Mouse (Mus musculus): ENCODE measurements around the gene Rsu1. TPM values are rescaled to one million over a fixed set of nuclear protein-coding genes. Genes with fewer than 3 reads are reported as not detected.
"Not testable (repeated sequence)": the region's sequence is repeated elsewhere in the genome, so short reads cannot be mapped to it uniquely, and the experiment has no call there.

Gene Rsu1
- total RNA-seq, 2 experiments from 2014 or later = 29.8 to 33.3 TPM

DNA sequence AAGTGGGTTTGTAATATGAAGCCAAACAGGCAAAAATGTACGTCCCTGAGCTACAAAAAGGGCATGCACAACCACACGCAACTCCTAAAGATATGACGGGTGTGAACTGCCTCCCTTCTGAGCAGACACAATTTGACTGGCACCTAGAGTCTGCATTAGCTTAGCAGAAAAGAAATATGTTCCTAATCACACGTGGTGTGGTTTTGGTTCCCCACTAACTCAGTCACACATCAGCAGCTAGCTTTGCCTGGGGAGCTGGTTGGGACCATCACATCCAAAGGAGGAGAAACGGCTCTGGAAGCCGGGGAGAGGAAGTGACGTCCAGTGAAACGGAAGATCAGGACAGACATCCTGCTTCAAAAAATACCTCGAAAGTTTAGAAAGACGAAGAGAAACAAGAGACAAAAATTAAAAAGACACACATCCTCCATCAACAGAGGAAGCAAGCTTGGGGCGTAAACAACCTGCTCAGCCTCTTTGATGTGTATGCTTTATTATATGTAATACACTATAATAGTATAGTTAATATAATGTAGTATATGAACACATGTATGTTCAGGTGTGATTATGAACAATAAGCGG, 37.9 kb downstream of the Rsu1 start:
- intact Hi-C loops (cut with DNase I) = no loop called here
- no peak for DNase-seq (ENCODE audit: low spot score in 2 of 2)

DNA sequence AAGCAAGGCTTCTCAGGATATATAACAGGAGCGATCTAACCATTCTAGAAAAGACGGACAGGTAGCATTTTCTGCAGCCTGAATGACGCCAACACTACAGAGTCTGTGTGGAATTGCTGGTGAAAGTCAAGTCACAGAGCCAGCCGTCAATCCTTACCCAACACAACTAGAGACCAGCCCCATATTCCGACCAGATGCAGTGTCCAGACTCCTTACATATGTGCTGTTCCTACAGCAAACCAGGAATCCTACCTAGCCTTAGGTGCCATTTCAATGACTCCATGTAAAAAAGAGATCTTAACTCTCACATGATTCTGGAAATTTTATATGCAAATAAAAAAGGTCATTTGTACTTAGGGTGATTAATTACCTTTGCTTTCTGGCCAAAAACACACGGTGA, 38.9 kb downstream of the Rsu1 start:
- intact Hi-C loops (cut with DNase I) = no loop called here
- DNase-seq (ENCODE audit: low spot score in 2 of 2) = no peak

DNA sequence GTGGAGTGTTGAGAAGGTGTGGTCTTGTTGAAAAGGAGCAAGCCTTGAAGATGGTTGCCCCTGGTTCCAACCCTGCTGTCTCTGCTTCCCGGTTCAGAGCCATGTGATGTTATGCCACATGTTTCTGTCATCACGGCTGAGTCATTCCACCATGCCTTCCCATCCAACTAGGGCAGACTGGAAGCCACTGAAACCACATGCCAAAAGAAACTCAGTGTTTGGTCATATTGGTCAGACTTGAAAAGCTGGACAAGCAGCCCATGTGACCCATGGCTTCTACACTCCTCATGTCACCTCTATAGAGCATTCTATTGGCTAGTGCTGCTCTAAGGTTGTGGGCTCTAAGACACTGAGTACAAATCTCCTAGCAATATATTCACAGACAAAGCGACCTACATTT, 41.5 kb downstream of the Rsu1 start:
- no peak for DNase-seq (ENCODE audit: low spot score in 2 of 2)
- intact Hi-C loops (cut with DNase I) = no loop called here

DNA sequence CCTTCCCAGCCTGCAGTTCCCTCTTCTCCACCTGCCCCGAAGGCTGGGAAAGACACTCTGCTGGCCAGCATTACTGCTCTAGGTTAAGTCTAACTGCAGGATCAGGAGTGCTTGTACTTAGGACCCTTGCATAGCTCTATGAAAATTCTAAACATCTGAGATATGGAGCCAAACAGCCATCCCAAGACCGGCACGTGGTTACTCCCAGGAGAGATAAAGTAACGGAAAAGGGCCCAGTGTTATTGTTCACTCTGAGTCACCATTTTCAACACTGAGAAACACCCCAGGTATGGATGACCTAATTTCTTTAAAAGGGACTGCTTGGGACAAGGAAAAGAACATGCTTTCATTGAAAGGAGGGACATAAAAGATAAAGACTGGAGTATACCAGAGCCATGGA, 45.2 kb downstream of the Rsu1 start:
- DNase-seq (ENCODE audit: low spot score in 2 of 2) = no peak
- intact Hi-C loops (cut with DNase I) = no loop called here

DNA sequence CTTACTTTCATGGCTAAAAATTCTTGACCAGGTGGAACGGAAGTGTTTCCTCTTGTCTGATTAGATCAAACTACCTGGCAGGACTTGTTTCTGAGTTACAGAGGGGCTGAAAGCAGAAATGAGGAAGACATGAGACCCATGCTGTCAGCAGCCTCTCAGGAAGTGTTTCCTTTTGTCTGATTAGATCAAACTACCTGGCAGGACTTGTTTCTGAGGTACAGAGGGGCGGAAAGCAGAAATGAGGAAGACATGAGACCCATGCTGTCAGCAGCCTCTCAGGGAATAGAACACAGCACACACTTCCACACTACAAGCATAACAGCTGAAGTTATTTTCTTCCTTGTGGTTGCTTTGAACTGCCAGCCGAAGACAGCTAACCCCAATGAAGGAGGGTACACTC, 46.7 kb downstream of the Rsu1 start:
- intact Hi-C loops (cut with DNase I) = no loop called here
- DNase-seq (ENCODE audit: low spot score in 2 of 2) = no peak

DNA sequence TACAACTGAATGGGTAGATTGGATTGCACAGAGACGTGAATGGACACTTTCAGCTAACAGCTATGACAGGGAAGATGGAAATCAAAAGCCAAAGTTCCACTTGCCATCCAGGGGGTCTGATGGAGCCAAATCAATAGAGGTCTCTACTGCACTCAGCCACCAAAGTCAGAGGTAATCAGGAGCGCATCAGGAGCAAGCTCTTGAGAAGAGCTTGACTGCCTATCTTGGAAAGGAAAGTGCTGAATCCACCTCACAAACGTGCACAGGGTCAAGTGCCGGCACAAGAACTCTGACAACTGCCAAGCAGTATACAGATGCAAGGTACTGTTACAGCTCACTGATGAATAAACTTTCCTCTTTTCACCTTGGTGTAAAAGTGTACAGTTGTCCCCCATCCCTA, 47.8 kb downstream of the Rsu1 start:
- intact Hi-C loops (cut with DNase I) = no loop called here
- no peak for DNase-seq (ENCODE audit: low spot score in 2 of 2)

DNA sequence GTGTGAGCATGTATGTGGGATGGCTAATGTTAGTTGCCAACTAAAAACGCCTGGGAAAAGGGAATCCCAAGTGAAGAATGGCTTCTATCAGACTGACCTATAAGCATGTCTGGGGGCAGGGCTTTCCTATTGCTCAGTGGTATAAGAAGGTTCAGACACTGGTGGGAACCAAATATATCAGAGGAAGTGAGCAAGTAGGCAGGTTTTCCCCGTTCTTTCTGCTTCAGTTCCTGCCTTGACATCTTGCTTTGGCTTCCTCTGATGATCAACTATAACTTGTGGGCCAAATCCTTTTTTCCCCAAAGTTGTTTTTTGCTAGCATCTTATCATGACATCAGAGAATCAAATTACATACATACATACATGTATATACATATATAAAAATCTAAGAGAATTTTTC, 51.1 kb downstream of the Rsu1 start:
- no peak for DNase-seq (ENCODE audit: low spot score in 2 of 2)
- intact Hi-C loops (cut with DNase I) = no loop called here

DNA sequence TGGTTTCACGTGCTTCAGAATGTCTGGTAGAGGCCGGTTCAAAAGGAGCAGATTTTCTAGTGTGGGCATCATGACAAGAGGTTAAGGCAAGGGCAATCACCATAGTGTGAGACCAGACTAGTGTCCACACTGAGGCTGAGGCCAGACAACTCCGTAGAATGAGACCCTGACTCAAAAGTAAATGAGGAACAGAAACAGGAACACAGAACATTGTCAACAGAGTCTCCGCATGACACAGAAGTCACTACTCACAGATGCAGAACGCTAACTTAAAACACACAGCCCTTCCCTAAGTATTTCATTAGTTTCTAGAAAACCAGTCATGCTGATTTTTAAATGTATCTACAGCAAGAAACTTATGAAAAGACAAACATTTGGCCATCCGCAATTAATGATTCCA, 53.1 kb downstream of the Rsu1 start:
- no peak for DNase-seq (ENCODE audit: low spot score in 2 of 2)

DNA sequence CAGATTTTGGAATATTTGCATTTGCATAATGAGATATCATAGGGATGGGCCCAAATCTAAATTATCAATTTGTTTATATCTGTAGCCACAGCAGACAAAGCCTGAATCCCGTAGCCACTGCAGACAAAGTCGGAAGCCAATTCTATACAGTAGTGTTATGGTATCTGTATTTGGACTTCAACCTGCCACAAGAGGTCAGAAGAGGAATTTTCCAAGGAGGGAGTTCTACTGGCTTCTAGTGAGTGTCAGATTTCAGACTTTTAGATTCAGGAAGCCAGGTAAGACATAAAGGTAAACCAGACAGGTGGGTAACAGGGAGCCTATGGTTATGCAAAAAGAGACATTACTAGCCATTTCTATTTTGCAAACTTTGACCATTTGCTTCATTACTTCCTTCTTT, 64.4 kb downstream of the Rsu1 start:
- intact Hi-C loops (cut with DNase I) = no loop called here
- no peak for DNase-seq (ENCODE audit: low spot score in 2 of 2)

More for the DNA sequence above, 53.1 kb downstream of the Rsu1 start:
- intact Hi-C loops (cut with DNase I) = no loop called here

DNA sequence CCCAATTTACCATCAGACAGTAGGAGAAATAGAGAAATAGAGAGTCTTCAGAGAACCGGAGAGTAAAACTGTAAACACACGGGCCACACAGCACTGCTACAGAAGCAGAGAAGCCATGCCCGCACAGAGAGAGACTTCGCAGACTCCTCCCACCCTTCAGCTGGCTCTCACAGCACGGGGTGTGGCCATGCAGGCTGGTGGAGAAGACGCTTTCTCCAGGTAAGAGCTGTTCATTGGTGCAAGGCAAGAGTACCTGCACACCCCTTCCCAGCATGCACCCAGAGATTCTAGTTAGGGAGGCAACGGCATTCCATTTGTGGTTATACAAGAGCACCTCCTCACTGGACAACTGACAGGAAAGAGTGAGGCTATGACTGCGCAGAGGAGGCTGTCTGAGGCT, 64.8 kb downstream of the Rsu1 start:
- intact Hi-C loops (cut with DNase I) = no loop called here
- DNase-seq (ENCODE audit: low spot score in 2 of 2) = no peak

DNA sequence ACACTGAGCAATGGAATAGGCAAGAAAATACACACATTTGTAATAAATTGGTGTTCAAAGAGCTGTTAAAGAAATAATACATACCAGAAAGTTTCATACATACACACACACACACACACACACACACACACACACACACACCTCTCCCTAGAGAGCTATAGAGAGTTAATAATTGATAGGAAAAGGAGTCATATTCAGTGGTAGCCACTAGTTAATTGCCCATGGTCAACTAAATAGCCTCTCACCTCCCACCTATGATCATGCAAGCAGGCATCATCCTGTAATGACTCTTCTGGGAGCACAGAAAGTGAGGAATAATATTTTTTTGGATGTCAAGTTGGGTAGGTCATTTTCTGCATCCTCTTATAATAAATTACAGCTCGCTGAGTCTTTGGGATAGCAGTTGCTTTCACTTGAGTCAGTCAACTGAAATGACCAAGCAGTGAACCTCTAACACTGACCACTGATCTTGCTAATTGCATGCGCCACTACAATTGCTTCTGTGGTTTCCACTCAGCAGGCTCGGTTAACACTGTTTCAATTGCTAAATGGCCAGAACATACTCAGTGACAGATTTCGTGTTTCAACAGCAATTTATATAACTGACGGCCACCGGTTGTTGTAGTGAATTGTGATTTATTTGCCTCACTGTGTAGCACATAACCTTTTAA, 68.3 kb downstream of the Rsu1 start:
- intact Hi-C loops (cut with DNase I) = no loop called here
- no peak for DNase-seq (ENCODE audit: low spot score in 2 of 2)

DNA sequence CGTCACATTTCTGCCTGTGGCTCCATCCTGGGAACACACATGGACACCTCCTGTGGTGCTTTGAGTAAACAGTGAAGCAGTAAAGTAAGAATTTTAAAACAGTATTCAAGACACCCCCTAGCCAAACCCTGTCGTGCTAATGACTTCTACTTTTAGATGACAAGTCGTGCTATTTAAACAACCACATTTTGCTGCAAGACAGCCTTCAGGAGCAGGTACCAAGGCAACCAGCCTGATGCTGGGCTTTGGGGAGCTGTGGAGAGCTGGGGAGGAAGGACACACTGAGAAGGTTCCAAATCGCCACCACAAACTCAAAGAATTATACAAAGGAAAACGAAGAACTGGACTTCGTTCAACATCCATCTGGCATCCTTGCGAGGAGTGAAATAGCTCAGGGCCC, 71.5 kb downstream of the Rsu1 start:
- intact Hi-C loops (cut with DNase I) = no loop called here
- DNase-seq (ENCODE audit: low spot score in 2 of 2) = peak; percentile 19 to 35

DNA sequence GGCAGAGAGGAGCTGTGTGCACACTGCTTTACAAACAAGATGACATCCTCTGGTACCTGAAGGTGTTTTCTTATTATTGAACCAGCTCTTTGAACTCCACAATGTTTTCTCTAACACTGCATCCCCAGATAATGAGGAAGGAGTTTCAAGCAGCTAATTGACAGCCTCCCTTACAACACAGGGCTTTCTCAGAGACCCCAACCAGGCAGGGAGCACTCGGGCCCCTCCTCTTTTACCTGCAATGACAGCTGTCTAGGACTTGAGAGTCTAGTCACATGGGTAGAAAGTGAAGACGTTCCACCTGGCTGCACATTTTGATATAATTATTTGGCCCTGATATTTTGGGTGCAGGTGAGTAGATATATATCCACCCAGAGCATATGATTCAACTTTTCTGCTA, 72.2 kb downstream of the Rsu1 start:
- intact Hi-C loops (cut with DNase I) = no loop called here
- no peak for DNase-seq (ENCODE audit: low spot score in 2 of 2)

DNA sequence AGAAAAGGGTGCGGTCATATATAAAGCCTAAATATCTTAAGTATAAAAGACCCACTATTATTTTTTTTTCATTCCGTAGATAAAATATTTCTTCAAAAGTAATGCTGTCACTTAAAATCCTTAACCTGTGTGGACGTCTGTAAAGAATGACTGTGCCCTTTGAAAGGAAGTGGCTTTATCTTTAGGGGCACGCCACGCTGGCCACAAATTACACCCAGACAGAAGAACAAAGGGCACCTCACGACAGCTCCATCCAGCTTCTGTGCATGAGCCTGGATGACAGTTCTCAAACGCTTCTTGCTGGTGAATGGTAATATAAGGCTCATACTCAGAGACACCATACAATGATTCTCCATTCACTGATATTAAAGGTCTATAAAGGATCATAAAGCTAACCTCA, 75.7 kb downstream of the Rsu1 start:
- no peak for DNase-seq (ENCODE audit: low spot score in 2 of 2)
- intact Hi-C loops (cut with DNase I) = no loop called here

DNA sequence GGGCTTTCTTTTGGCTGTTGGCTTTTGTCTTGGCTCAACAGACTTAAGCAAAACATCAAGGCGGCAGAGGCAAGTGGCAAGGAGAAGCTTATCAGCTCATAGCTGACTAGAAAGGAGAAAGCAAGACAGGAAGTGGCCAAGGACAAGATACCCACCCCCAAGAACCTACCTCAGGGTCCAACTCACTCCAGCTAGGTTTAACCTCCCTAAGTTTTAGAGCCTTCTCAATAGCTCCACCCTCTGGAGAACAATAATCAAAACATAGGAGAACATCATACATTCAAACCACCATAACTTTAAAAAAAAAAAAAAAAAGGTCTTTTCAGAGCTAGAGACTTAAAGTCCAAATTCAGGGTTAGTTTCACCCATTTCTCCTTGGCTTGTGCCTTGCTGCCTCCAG, 79.1 kb downstream of the Rsu1 start:
- DNase-seq (ENCODE audit: low spot score in 2 of 2) = no peak
- intact Hi-C loops (cut with DNase I) = no loop called here

DNA sequence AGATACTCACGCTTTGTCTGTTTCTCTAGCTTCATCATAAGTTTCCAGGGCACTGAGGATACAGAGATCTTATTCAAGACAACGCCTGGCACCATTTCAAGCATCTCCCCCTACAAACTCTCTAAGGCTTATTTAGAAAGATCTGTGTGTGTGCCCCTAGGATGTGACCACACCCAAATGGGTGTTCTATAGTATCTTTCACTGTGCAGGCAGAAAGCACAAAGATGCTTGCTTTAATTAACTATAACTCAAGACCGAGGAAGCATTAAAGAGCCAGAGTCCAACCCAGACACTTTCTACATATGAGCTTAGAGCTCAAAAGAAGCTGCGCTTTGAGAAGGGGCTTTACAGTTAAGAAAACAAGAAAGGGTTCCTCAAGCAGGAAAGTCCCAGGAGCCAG, 80.4 kb downstream of the Rsu1 start:
- intact Hi-C loops (cut with DNase I) = no loop called here
- no peak for DNase-seq (ENCODE audit: low spot score in 2 of 2)

DNA sequence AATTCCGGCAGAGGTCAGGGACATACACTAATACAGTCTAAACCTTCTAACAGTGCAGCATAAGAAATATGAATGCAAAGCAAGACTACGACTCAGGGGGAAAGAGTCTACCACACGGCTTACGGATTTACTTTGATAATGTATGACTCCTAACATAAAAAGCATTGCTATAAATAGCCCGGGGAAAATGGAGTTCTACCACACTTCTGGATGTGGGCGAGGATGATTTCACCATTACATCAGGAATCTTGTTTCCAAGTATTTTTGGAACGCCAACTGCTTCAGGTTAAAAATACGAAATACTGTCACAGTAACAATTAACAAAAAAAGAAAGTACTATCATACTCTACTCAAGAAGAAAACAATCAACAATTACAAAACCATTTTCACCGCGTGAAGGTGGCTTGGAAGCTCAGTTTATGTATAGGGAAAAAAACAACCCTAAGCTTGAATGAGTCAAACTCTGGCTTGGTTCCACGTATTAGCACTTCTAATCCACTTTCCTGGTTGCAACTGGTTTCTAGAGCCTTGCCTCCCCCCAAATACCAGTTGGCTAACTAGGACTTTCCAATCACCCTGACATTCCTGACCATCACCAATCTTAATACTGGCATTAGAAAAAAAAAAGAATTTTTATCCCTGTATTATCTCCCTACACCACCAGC, 82.3 kb downstream of the Rsu1 start:
- peak in 1 of 2 experiments; percentile 18 for DNase-seq (ENCODE audit: low spot score in 2 of 2)
- intact Hi-C loops (cut with DNase I) = loop anchor here (2.0 kb wide), 2 partner anchors 128 to 178 kb away; partner anchors contain the start of gene C1ql3

DNA sequence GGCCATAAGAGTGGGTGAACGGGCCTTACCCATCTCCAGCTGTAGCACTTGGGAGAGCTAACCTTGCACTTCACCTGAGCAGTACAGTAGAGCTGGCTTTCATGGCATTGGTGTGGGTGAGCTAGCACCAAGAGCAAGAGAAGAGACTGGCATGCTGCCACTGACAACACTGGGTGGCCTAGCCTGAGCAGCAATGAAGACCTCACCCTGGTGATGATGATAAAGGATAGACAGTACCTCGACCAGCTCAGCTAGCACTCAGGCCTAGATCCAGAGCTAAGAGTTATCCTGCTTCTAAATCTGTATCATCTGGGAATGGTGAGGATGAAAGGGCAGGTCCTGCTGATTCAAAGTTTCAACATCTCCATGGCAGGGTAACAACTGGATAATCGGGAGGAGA, 88.1 kb downstream of the Rsu1 start:
- DNase-seq (ENCODE audit: low spot score in 2 of 2) = no peak
- intact Hi-C loops (cut with DNase I) = no loop called here

DNA sequence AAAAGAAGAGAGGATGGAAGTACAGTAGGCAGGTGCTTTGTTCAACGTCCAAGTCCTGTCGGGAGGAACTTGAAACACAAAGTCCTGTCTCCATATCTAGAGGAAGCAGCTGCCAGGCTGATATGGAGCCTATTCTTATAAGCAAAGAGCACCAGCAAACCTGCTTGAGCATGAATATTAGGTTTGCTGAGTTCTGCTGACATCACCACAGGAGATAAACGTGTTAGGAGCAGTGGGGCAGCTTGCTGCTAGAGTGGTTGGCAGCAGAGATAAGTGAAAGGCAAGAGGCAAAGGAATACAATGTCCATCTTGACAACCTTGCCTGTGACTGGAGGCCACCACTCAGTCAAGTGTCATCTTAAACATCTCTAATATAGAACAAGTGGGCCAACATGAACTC, 89.3 kb downstream of the Rsu1 start:
- intact Hi-C loops (cut with DNase I); DNase-seq (ENCODE audit: low spot score in 2 of 2): not testable (repeated sequence)

DNA sequence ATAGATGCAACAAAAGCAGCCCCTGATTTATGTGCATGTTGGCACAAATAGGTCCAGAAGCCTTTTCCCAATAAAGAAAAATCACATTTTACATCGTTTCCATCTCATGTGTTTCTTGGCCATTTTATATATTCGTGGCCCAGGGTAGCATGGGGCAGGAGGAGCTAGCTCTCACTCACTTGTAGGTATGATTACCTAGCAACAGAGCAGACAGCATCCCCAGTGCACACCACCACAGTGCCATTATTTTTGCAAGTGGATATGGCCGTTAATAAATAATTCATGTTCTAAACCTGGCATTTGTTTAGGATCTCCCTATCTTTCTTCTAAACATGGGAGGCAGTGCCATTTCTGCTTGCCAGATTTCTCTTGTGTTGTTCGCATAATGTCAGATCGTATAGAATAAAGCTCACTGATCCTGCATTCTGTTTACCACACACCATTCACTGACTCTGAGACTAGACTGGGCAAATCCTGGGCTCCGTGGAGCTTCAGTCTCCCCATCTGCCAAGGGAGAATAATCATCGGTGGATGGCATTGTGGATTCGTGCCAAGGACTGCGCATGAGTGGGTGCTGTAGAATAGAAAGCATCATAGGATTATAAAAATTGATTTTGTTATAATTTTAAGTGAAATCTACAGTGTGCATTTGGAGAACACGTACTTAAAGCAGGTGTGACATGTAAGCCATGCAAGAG, 93.4 kb downstream of the Rsu1 start:
- intact Hi-C loops (cut with DNase I) = no loop called here
- peak; percentile 32 to 41 for DNase-seq (ENCODE audit: low spot score in 2 of 2)

DNA sequence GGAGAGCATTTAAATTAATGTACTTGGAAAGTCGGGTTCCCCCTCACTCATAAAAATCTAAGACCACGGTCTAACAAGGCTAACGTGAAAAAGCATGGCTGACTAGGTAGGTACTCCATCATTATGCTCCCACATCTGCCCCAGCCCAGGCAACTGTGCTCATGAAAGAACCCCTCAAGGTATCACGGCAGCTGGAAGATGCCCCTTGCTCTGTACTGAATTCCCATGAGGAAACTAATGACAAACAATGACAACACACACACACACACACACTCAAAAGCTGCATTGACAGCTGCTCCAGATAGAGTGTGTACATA, 95.0 kb downstream of the Rsu1 start:
- intact Hi-C loops (cut with DNase I) = no loop called here

More for the DNA sequence above, 95.0 kb downstream of the Rsu1 start:
- no peak for DNase-seq (ENCODE audit: low spot score in 2 of 2)
